In genomic region chr6:100710866-100711265, GRCm38 (mm10) we compare ENCODE assay signal across 34 mouse cellular contexts. TPM values are rescaled to one million over a fixed set of nuclear protein-coding genes. Genes with fewer than 3 reads are reported as not detected.
"Had no signal": no experiment of that assay in that cellular context is flagged by ENCODE, and none has a peak within 500 bp of the region (broad histone marks: within the 10 kb centered on the region; RNA-seq: fewer than 3 reads in every experiment).

No protein-coding gene starts in this region.

- DNase-seq: heart, adult 2 months; heart, postnatal 14 days; heart, postnatal 36 days; heart, postnatal 4 days; kidney, adult 11 months; kidney, adult 18-20 months; kidney, adult 2 months; kidney, adult 8-10 months; kidney, postnatal 10 days; kidney, postnatal 14 days; kidney, postnatal 25 days; kidney, postnatal 36 days; kidney, postnatal 4 days; layer of hippocampus, adult 9-11 months; layer of hippocampus, postnatal 36 days had no signal

- H3K9ac ChIP-seq: heart, embryonic 12.5 days; heart, embryonic 13.5 days; heart, embryonic 15.5 days; hindbrain, embryonic 12.5 days; hindbrain, embryonic 14.5 days; hindbrain, embryonic 15.5 days; intestine, embryonic 15.5 days; kidney, embryonic 15.5 days had no signal

- ATAC-seq: hindbrain, embryonic 16.5 days; hindbrain, postnatal 0 days; inflammation-experienced regulatory T-cells, adult 6 months; intestine, embryonic 15.5 days; intestine, embryonic 16.5 days; intestine, postnatal 0 days had no signal

- H3K4me3 ChIP-seq: heart, adult 2 months; heart, embryonic 10.5 days; heart, embryonic 12.5 days; heart, embryonic 13.5 days; heart, embryonic 15.5 days; hindbrain, embryonic 10.5 days; hindbrain, embryonic 12.5 days; hindbrain, embryonic 15.5 days; intestine, embryonic 15.5 days; kidney, embryonic 15.5 days; layer of hippocampus, adult 2 months had no signal

- H3K36me3 ChIP-seq: heart, embryonic 10.5 days; heart, embryonic 12.5 days; heart, embryonic 13.5 days; heart, embryonic 15.5 days; hindbrain, embryonic 10.5 days; hindbrain, embryonic 12.5 days; hindbrain, embryonic 15.5 days; intestine, embryonic 15.5 days; kidney, embryonic 15.5 days had no signal

- H3K4me2 ChIP-seq: heart, embryonic 11.5 days; heart, embryonic 12.5 days; heart, embryonic 13.5 days; heart, embryonic 15.5 days; hindbrain, embryonic 12.5 days; hindbrain, embryonic 14.5 days; hindbrain, embryonic 15.5 days; intestine, embryonic 15.5 days; kidney, embryonic 15.5 days had no signal

- H3K4me1 ChIP-seq: heart, embryonic 10.5 days; heart, embryonic 12.5 days had no signal

- H3K27me3 ChIP-seq: intestine, embryonic 15.5 days had no signal

- H3K9me3 ChIP-seq: heart, embryonic 10.5 days; heart, embryonic 12.5 days; heart, embryonic 13.5 days; heart, embryonic 15.5 days; hindbrain, embryonic 10.5 days; hindbrain, embryonic 12.5 days; hindbrain, embryonic 15.5 days; intestine, embryonic 15.5 days; kidney, embryonic 15.5 days had no signal

- H3K27ac ChIP-seq: heart, adult 2 months; heart, embryonic 10.5 days; heart, embryonic 13.5 days; heart, embryonic 15.5 days; hindbrain, embryonic 10.5 days; hindbrain, embryonic 12.5 days; hindbrain, embryonic 14.5 days; hindbrain, embryonic 15.5 days; hindbrain, postnatal 0 days; intestine, embryonic 15.5 days; kidney, embryonic 15.5 days; kidney, postnatal 0 days; layer of hippocampus, adult 2 months had no signal

RNA-seq across cellular contexts. Expression of gene Gxylt2, which starts 6.3 kb away (rescaled TPM):
- total RNA-seq: hematopoietic stem cell, adult 5-6 weeks had no signal
